Mouse (Mus musculus) heart, adult 9 months (tissue): ENCODE measurements around the gene Egln2.

Experiments used
- DNase-seq, 2 experiments: peaks; one replicate each; pipeline ENCODE4 v3.0.0; 2022; ENCODE audit warnings: low spot score in 2 of 2

The Egln2 gene

DNA sequence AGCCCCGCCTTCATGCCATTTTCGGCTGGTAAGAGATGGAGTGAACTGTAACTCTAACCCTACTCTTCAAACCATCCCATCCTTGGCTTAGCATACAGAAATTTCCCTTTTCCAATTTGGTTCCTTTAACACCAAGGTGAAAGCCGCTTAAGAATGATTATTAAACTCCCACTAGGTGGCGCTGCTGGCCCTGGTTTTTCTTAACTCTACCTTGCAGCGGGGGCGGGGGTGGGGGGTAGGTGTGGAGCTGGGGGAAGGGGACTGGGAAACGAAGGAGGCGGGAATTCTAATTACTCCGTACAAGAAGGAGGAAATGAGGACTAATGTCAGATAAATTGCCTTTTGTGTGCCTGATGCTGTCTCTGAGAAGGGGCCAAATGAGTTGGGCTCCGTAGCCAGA lies 34.0 kb downstream of the Egln2 start:
- peak in 1 of 2 experiments; percentile 25 for DNase-seq

DNA sequence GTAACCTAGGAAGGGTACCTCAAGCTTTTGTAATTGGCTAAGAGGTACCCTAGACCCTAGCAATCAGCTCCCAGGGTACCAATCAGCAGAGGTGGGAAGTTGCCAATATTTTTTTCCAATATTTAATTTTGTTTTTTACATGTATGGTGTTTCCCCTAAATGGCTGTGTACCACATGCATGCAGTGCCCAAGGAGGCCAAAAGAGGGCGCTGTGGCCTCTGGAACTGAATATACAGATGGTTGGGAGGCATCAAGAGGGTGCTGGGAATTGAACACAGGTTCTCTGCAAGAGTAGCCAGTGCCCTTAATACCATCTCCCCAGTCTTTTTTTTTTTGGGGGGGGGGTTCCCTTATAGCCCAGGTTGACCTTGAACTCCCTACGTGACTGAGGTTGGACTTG lies 35.2 kb downstream of the Egln2 start:
- no peak for DNase-seq

DNA sequence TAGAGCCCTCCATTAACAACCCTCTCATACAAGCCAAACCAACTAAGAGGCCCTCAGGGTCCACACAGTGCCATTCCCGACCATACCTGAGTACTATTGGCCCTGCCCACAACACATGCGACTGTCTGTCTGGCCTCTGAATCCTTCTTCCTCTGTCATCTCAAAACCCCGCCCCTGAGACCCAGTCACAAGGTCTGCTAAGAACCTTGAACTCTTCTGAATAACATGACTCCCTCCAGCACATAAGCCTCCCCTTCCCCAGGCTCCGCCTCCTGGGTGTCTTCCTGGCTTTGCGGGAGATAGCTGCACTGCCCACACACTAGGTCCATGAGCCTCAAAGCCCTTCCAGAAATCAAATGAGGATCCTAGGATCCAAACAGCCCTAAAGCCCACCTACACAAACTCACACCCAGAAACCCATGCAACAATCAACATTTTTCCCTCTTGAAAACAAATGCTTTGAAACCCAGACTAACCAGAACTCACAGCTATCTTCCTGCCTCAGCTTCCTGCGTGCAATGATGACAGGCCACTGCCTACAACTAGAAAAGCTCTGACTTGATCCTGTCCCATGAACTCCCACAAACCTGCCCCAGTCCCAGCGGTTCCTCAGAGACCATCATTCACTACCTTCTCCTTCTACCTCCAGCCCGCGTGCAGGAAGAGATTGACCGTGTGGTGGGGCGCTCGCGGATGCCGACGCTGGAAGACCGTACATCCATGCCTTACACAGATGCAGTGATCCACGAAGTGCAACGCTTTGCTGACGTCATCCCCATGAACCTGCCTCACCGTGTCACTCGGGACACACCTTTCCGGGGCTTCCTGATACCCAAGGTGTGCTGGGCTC lies 35.9 kb downstream of the Egln2 start:
- DNase-seq: no peak

DNA sequence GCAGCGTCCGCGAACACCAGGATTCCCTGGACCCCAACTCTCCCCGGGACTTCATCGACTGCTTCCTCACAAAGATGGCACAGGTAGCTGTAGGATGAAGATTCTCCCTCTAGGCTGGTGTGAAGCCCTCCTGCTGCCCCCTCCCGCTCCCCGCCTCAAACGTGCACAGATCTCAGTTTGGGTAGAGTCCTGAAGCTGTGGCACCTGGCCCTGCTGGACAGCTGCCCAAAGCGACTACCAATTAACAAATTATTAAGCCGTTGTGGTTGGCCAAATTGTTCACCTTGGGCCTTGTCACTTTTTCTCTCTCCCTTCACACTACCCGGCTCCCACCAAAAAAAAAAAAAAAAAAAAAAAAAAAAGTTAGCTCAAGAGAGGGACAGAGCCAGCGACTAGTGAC lies 36.8 kb downstream of the Egln2 start:
- DNase-seq: no peak

DNA sequence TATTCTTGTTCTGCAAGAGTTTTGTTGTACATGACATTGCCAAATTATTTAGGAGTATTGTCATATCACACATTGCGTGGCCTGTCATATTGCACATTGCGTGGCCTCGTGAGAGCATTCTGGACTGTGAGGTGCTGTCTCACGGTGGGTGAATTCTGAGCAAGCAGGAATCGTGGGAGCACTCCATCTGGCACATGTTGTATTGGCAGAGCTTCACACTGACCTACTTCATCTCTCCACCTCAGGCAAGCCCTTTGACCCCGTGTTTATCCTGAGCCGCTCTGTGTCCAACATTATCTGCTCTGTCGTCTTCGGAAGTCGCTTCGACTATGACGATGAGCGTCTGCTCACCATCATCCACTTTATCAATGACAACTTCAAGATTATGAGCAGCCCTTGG lies 37.7 kb downstream of the Egln2 start:
- DNase-seq: no peak

DNA sequence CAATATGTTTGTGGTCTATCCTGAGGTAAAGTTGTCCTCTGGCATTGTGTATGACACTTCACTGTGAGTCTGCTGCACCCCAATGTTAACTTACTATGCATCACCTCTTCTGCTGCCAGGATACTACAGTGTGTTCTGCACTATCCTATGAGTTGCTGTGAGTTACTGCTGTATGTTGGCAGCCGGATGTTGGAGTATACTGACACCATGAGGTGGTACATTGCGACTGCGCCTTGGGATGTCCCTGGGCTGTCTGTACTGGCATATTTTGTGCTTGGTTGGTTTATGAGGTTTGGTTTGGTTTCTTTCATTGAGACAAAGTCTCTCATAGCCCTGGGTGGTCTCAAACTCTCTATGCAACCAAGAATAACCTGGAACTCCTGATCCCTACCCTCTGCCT lies 38.4 kb downstream of the Egln2 start:
- no peak for DNase-seq

DNA sequence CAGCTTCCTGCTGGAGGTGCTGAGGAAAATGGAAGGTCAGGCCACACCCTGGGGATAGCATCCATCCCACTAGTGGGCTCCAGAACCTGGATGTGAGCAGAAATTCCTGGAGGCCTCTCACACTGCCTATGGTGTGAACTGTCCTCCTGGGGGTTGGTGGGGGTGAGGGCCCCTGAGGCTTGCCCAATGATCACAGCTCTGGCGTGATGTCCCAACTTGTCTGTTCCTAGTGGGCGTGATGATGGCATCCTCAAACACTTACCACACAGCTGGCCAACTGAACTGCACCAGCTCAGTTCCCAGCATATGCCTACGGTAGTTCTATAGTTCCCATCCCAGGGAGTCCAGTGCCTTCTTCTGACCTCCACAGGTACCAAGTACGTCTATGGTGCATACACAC lies 41.6 kb downstream of the Egln2 start:
- no peak for DNase-seq

DNA sequence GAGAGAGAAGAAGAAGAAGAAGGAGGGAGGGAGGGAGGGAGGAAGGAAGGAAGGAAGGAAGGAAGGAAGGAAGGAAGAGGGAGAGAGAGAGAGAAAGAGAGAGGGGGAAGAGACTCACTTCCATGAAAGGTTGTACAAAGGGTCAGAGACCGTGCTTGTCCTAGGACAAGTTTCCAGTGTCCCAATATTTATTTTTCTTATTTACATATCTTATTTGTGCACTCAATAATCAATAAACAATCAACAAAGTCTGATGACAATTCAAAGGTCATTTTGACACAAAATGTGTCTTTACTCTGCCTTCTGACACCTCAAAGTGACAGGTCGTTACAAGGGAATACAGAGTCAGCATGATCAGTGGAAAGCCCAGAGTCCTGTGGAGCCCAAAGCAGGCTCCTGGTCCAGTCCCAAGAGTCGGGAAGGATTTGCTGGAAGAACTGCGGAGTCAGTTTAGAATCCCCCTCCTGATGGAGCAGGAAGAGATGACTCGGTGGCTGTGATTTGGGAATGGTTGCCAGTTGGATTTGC lies 42.2 kb downstream of the Egln2 start:
- no peak for DNase-seq

DNA sequence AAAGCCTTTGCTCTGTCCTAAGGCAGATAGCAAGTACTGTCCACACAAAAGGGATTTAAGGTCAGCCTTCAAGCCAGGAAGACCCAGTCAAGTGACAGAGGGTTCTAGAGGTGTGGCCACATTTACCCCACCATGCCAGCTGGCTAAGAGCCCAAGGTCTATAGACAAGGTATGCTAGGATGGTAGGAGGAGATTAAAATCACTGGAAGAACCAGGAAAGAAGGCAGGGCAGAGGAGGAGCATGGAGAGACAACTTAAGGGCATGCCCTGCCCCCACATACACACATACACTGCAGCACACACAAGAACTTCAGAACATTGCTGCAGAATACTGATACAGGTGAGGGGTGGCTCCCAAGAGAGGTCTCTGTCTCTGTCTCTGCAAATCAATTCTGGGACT lies 46.9 kb downstream of the Egln2 start, which contains the start of gene Cyp2f2:
Gene Cyp2f2, plus strand, starts transcription at position 234 of the 400 bp plus-strand sequence.
- no peak for DNase-seq

DNA sequence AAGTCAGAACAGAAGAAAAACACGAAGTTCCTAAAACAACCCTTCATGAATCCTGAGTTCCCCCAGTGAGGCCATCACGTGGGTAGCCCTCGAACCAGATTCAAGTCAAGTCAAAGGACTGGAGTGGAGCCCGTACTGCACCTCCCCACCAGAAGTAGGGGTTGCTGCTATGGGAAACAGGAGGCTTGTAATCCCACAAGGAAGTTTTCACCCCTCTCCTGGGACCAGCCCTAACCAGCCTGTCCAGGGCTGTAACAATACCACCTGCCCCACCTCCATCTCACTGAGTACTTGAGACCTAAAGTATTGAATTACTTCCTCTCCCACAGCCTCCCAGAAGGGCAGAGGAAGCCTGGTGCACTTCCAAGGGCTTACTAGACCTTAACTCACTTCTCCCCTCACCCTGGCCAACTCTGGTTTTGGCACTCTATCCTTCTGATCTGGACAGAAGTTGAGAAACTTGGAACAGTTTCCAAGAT lies 48.5 kb downstream of the Egln2 start:
- DNase-seq: peak; percentile 30 to 41

DNA sequence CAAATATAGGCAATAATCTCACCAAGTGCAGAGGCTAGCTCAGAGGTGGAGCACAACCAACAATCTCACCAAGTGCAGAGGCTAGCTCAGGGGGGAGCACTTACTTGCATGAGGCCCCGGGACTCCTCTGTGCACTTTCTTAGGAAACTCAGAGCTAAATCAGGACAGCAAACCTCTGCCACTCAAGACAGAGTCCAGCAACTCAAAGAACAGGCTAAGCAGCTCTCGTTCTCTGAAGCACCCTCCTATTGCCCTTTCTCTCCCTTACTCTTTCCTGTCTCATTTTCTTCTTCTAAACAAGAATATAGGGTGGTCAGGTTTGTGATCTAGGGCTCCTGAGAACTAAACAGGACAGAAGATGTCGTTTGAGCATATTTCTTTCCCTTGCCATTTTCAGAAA lies 54.6 kb downstream of the Egln2 start:
- DNase-seq: no peak

DNA sequence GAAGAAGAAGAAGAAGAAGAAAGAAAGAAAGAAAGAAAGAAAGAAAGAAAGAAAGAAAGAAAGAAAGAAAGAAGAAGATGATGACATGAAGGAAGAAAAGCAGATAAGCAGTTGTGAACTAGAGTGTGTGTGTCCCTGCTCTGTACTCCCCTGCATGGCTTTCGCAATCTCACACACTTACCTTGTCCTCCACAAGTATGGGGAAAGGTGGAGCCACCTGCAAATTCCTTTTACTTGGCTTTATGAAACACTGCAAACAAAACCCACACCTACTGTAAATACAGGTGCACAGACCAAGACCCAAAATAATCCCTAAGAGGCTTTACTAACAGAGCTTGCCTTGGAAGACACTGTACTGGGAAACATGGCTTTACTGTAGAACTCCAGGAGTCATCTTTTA lies 55.6 kb downstream of the Egln2 start:
- DNase-seq: no peak

DNA sequence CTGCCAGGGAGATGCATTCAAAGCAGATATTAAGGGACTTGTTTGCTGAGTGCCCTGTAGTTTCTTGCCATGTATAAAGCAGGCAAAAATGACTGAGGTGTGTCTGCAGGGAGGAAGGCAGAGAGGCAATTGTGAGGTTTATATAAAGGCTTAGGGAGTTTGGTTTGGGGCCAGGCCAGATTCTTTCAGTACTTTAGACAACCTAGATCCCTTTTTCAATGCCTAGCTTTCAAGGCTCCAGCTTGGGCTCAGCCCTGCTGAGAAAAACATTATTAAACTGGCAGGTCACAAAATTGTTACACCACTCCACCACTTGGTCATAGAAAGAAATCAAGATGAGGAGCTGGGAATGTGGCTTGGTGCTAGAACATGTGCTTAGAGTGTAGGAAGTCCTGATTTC lies 56.3 kb downstream of the Egln2 start:
- no peak for DNase-seq
